Mouse (Mus musculus): ENCODE data around the gene Mreg. TPM values are rescaled to one million over a fixed set of nuclear protein-coding genes. Genes with fewer than 3 reads are reported as not detected.
"Not testable (repeated sequence)": the region's sequence is repeated elsewhere in the genome, so short reads cannot be mapped to it uniquely, and the experiment has no call there.

Gene Mreg
- total and polyA plus RNA-seq, 3 experiments, result not detected

- Histone ChIP-seq H3K27me3 (ENCODE audit: control insufficient read depth in 1 of 2, insufficient read depth in 2 of 2, low read length in 2 of 2) (no peaks in the 10 kb centered on the region), H3K36me3 (ENCODE audit: control insufficient read depth in 1 of 2, insufficient read depth in 2 of 2, low read length in 2 of 2) (peaks cover 0 to 9% of the 10 kb centered on the region in 2 experiments; a peak in 2 of 4 replicates), H3K79me2 (ENCODE audit: control insufficient read depth, insufficient read depth, low read length, poor library complexity) (no peaks in the 10 kb centered on the region; the same call in 1 of the 2 replicates), H3K4me3 (ENCODE audit: control insufficient read depth in 1 of 2, insufficient read depth in 1 of 2, low read depth in 2 of 2, low read length in 2 of 2) (no peak overlapping the region), H3K4me1 (ENCODE audit: control insufficient read depth in 1 of 2, insufficient read depth in 2 of 2, low read length in 2 of 2) (peaks cover 0 to 7% of the 10 kb centered on the region in 2 experiments; a peak in 1 of 4 replicates), H3K9ac (ENCODE audit: control insufficient read depth, low read depth, low read length, poor library complexity, severe bottlenecking) (no peak overlapping the region), H3K27ac (ENCODE audit: control insufficient read depth, low read depth, low read length) (no peak overlapping the region), H3K9me3 (replicated peaks; ENCODE audit: insufficient read depth, low read length) (no peaks in the 10 kb centered on the region)
- no peak for DNase-seq (ENCODE audit: low read depth, low spot score)
- TF ChIP-seq ETS1 (IDR thresholded peaks at IDR 0.05; ENCODE audit: low read depth, low read length), result no peak
- no peak for TF ChIP-seq MAFK (IDR thresholded peaks at IDR 0.05; ENCODE audit: borderline replicate concordance, low read depth, low read length)
- TF ChIP-seq GATA1 (IDR thresholded peaks at IDR 0.05; ENCODE audit: low read depth, low read length), result no peak
- TF ChIP-seq USF2 (IDR thresholded peaks at IDR 0.05; ENCODE audit: borderline replicate concordance in 1 of 2, insufficient read depth in 1 of 2, low read depth in 1 of 2, low read length in 2 of 2), result no peak
- TF ChIP-seq POLR2A (IDR thresholded peaks at IDR 0.05; ENCODE audit: control insufficient read depth in 1 of 2, insufficient read depth in 1 of 2, low read depth in 1 of 2, low read length in 2 of 2, poor library complexity in 1 of 2), result no peak
- no peak for TF ChIP-seq NELFE (IDR thresholded peaks at IDR 0.05; ENCODE audit: low read depth, low read length)
- TF ChIP-seq POLR2AphosphoS5 (IDR thresholded peaks at IDR 0.05; ENCODE audit: borderline replicate concordance, low read depth, low read length), result no peak
- no peak for TF ChIP-seq NRF1 (IDR thresholded peaks at IDR 0.05; ENCODE audit: insufficient read depth, low read depth, low read length, poor library complexity, severe bottlenecking)
- no peak for TF ChIP-seq JUND (IDR thresholded peaks at IDR 0.05; ENCODE audit: low read depth, low read length)
- no peak for TF ChIP-seq POLR2AphosphoS2 (IDR thresholded peaks at IDR 0.05; ENCODE audit: low read length)
- TF ChIP-seq MAX (IDR thresholded peaks at IDR 0.05; ENCODE audit: low read length), result no peak
- TF ChIP-seq ZNF384 (IDR thresholded peaks at IDR 0.05; ENCODE audit: low read depth, low read length), result no peak
- no peak for TF ChIP-seq RCOR1 (IDR thresholded peaks at IDR 0.05; ENCODE audit: low read depth, low read length)
- no peak for TF ChIP-seq SIN3A (IDR thresholded peaks at IDR 0.05; ENCODE audit: low read length)
- no peak for TF ChIP-seq HCFC1 (IDR thresholded peaks at IDR 0.05; ENCODE audit: low read depth, low read length)
- TF ChIP-seq MYC (IDR thresholded peaks at IDR 0.05; ENCODE audit: low read depth, low read length), result no peak
These were observed 30.6 kb upstream of the Mreg start for GRCm38 (mm10) chr1:72242581-72243143.

- H3K4me1 ChIP-seq (ENCODE audit: control insufficient read depth in 1 of 2, insufficient read depth in 2 of 2, low read length in 2 of 2), result not testable (repeated sequence)
These were observed 27.0 kb upstream of the Mreg start for GRCm38 (mm10) chr1:72239113-72239512.

More at GRCm38 (mm10) chr1:72239113-72239512, 27.0 kb upstream of the Mreg start:
- not testable (repeated sequence) for H3K9ac ChIP-seq (ENCODE audit: control insufficient read depth, low read depth, low read length, poor library complexity, severe bottlenecking); H3K4me3 ChIP-seq (ENCODE audit: control insufficient read depth in 1 of 2, insufficient read depth in 1 of 2, low read depth in 2 of 2, low read length in 2 of 2); DNase-seq (ENCODE audit: low read depth, low spot score); H3K27me3 ChIP-seq (ENCODE audit: control insufficient read depth in 1 of 2, insufficient read depth in 2 of 2, low read length in 2 of 2); H3K79me2 ChIP-seq (ENCODE audit: control insufficient read depth, insufficient read depth, low read length, poor library complexity); H3K9me3 ChIP-seq (replicated peaks; ENCODE audit: insufficient read depth, low read length); H3K36me3 ChIP-seq (ENCODE audit: control insufficient read depth in 1 of 2, insufficient read depth in 2 of 2, low read length in 2 of 2)
- H3K27ac ChIP-seq (ENCODE audit: control insufficient read depth, low read depth, low read length), result peak overlapping the region; percentile 29; the same call in 1 of the 2 replicates
- peak; percentile 75 for TF ChIP-seq TBP (IDR thresholded peaks at IDR 0.05; ENCODE audit: low read depth, low read length)

Measured in MEL (cell line).